Mouse (Mus musculus) activated CD4-positive, CD25-positive, alpha-beta regulatory T cell, adult 4 months (primary cell): ENCODE data around the gene 4933412E24Rik. TPM values are rescaled to one million over a fixed set of nuclear protein-coding genes. Genes with fewer than 3 reads are reported as not detected.

Source experiments
- ATAC-seq: one replicate; pipeline ENCODE4 v1.8.0; 2017
- polyA plus RNA-seq, 2 experiments: library from polyadenylated mRNA; unstranded; fragments of 100-300 nt; shearing (Covaris generic); gene quantifications; one replicate each; pipeline ENCODE4 v1.2.1; 2017

4933412E24Rik gene
- not detected for polyA plus RNA-seq

- ATAC-seq, result no peak
Observed at GRCm38 (mm10) chr15:60016513-60016912, at the start of gene 4933412E24Rik. Gene 4933412E24Rik (minus strand): TSS chr15:60016613.

- ATAC-seq, result no peak
Observed at GRCm38 (mm10) chr15:60030728-60031127, 14.3 kb upstream of the 4933412E24Rik start.

GRCm38 (mm10) chr15:60021256-60021655 is 4.8 kb upstream of the 4933412E24Rik start:
- no peak for ATAC-seq

- no peak for ATAC-seq
Observed at GRCm38 (mm10) chr15:60010199-60010598, 6.2 kb downstream of the 4933412E24Rik start.

- no peak for ATAC-seq
Observed at GRCm38 (mm10) chr15:60009610-60010009, 6.8 kb downstream of the 4933412E24Rik start.

GRCm38 (mm10) chr15:59983777-59984176 is 32.6 kb downstream of the 4933412E24Rik start:
- no peak for ATAC-seq

- no peak for ATAC-seq
Observed at GRCm38 (mm10) chr15:59975310-59975709, 41.1 kb downstream of the 4933412E24Rik start.

- ATAC-seq, result no peak
Observed at GRCm38 (mm10) chr15:59974584-59974983, 41.8 kb downstream of the 4933412E24Rik start.

GRCm38 (mm10) chr15:59973651-59974519 is 42.5 kb downstream of the 4933412E24Rik start:
- ATAC-seq, result no peak
